Mouse (Mus musculus) spleen, adult 18-20 months (tissue): ENCODE measurements around the gene Bckdhb.
A peak's percentile ranks its signal among the peaks of the same experiment; 100 is the strongest.
"Not testable (repeated sequence)": the region's sequence is repeated elsewhere in the genome, so short reads cannot be mapped to it uniquely, and the experiment has no call there.

Experiments
- DNase-seq, 2 experiments: peaks; one replicate each; pipeline ENCODE4 v3.0.0; 2022; ENCODE audit warnings: mixed read lengths in 2 of 2

Bckdhb gene

GRCm38 (mm10) chr9:83964376-83964775, 39.4 kb downstream of the Bckdhb start:
- no peak for DNase-seq

GRCm38 (mm10) chr9:83967439-83968050, 42.6 kb downstream of the Bckdhb start:
- DNase-seq = no peak

- no peak for DNase-seq
Measured at GRCm38 (mm10) chr9:83969326-83969725, 44.4 kb downstream of the Bckdhb start.

- DNase-seq = no peak
Measured at GRCm38 (mm10) chr9:83973467-83973866, 48.5 kb downstream of the Bckdhb start.

GRCm38 (mm10) chr9:83975811-83976210, 50.9 kb downstream of the Bckdhb start:
- no peak for DNase-seq

- no peak for DNase-seq
Measured at GRCm38 (mm10) chr9:83981234-83981633, 56.3 kb downstream of the Bckdhb start.

GRCm38 (mm10) chr9:84008961-84009360, 84.0 kb downstream of the Bckdhb start:
- no peak for DNase-seq

- DNase-seq = no peak
Measured at GRCm38 (mm10) chr9:84011146-84011545, 86.2 kb downstream of the Bckdhb start.

- not testable (repeated sequence) for DNase-seq
Measured at GRCm38 (mm10) chr9:84018141-84018540, 93.2 kb downstream of the Bckdhb start.

GRCm38 (mm10) chr9:84019627-84020026, 94.7 kb downstream of the Bckdhb start:
- DNase-seq = no peak

- DNase-seq = no peak
Measured at GRCm38 (mm10) chr9:84021189-84021588, 96.2 kb downstream of the Bckdhb start.

GRCm38 (mm10) chr9:84028120-84028519, 103.2 kb downstream of the Bckdhb start:
- peak; percentile 7 to 18 for DNase-seq

- DNase-seq = no peak
Measured at GRCm38 (mm10) chr9:84030691-84031290, 105.8 kb downstream of the Bckdhb start.

- DNase-seq = no peak
Measured at GRCm38 (mm10) chr9:84031406-84031805, 106.5 kb downstream of the Bckdhb start.

- DNase-seq = no peak
Measured at GRCm38 (mm10) chr9:84032669-84033341, 107.9 kb downstream of the Bckdhb start.

- DNase-seq = no peak
Measured at GRCm38 (mm10) chr9:84036046-84036445, 111.1 kb downstream of the Bckdhb start.

GRCm38 (mm10) chr9:84037224-84037623, 112.3 kb downstream of the Bckdhb start:
- no peak for DNase-seq

- no peak for DNase-seq
Measured at GRCm38 (mm10) chr9:84038946-84039345, 114.0 kb downstream of the Bckdhb start.

GRCm38 (mm10) chr9:84040376-84040775, 115.4 kb downstream of the Bckdhb start:
- DNase-seq = no peak

GRCm38 (mm10) chr9:84041631-84042277, 116.8 kb downstream of the Bckdhb start:
- no peak for DNase-seq

- no peak for DNase-seq
Measured at GRCm38 (mm10) chr9:84042539-84042938, 117.6 kb downstream of the Bckdhb start.

GRCm38 (mm10) chr9:84044136-84044535, 119.2 kb downstream of the Bckdhb start:
- no peak for DNase-seq

GRCm38 (mm10) chr9:84045632-84046031, 120.7 kb downstream of the Bckdhb start:
- no peak for DNase-seq

GRCm38 (mm10) chr9:84046334-84046733, 121.4 kb downstream of the Bckdhb start:
- DNase-seq = no peak
